Comparison of ENCODE assay signal across 10 mouse cellular contexts in genomic region chr16:19146290-19146983, GRCm38 (mm10).
DNase-seq lines count a peak whose midpoint lies in the region; ATAC-seq and TF ChIP-seq lines count a peak whose summit lies in the region.
"Had no signal": no experiment of that assay in that cellular context is flagged by ENCODE, and none has a peak within 500 bp of the region (broad histone marks: within the 10 kb centered on the region; RNA-seq: fewer than 3 reads in every experiment).

No protein-coding gene starts in this region.

- H3K4me1 ChIP-seq in hindbrain, embryonic 11.5 days (replicated peaks; ENCODE audit: control insufficient read depth, insufficient read depth, low read length): no peaks in the 10 kb centered on the region
- H3K4me1 ChIP-seq in hindbrain, embryonic 13.5 days (replicated peaks): no peaks in the 10 kb centered on the region
- H3K4me1 ChIP-seq in heart, embryonic 12.5 days (replicated peaks): no peaks in the 10 kb centered on the region

- H3K27ac ChIP-seq in hindbrain, embryonic 11.5 days (ENCODE audit: low read depth, low read length): no peak overlapping the region
- H3K27ac ChIP-seq in hindbrain, embryonic 13.5 days: no peak overlapping the region
- no peak overlapping the region for H3K27ac ChIP-seq in left cerebral cortex, adult 2 months
- H3K27ac ChIP-seq in heart, embryonic 12.5 days (ENCODE audit: poor library complexity, severe bottlenecking): no peak overlapping the region

- no peak for TF ChIP-seq CTCF in left cerebral cortex, adult 2 months (IDR thresholded peaks at IDR 0.05)

- no peaks in the 10 kb centered on the region for H3K9me3 ChIP-seq in hindbrain, embryonic 11.5 days (ENCODE audit: control insufficient read depth, low read length)
- H3K9me3 ChIP-seq in hindbrain, embryonic 13.5 days: no peaks in the 10 kb centered on the region
- H3K9me3 ChIP-seq in heart, embryonic 12.5 days (replicated peaks): no peaks in the 10 kb centered on the region; the same call in 1 of the 2 replicates

- no peak overlapping the region for H3K4me2 ChIP-seq in hindbrain, embryonic 11.5 days (replicated peaks; ENCODE audit: low read depth, low read length)
- no peak overlapping the region for H3K4me2 ChIP-seq in hindbrain, embryonic 13.5 days
- H3K4me2 ChIP-seq in heart, embryonic 12.5 days: no peak overlapping the region

- peak; percentile 0 for DNase-seq in hindbrain, embryonic 11.5 days (ENCODE audit: low spot score)
- peak; percentile 4 for DNase-seq in thymus, postnatal 14 days
- no peak for DNase-seq in thymus, postnatal 10 days (ENCODE audit: low spot score in 2 of 2)
- DNase-seq in induced T-regulatory cell, adult 2 months (ENCODE audit: low read depth): peak; percentile 7
- DNase-seq in left cerebral cortex, adult 2 months (ENCODE audit: extremely low spot score in 1 of 2, low spot score in 2 of 2): no peak
- no peak for DNase-seq in heart, postnatal 25 days (ENCODE audit: low spot score)
- DNase-seq: cerebellum, adult 2 months; heart, adult 11 months had no signal

- no peak for ATAC-seq in hindbrain, embryonic 11.5 days (ENCODE audit: low FRiP score)
- ATAC-seq in hindbrain, embryonic 13.5 days (ENCODE audit: low FRiP score): no peak
- ATAC-seq in heart, embryonic 12.5 days (ENCODE audit: insufficient number of reproducible peaks, low FRiP score): no peak

- H3K27me3 ChIP-seq in hindbrain, embryonic 11.5 days (ENCODE audit: control insufficient read depth, insufficient read depth, low read length): no peaks in the 10 kb centered on the region
- H3K27me3 ChIP-seq in hindbrain, embryonic 13.5 days: no peaks in the 10 kb centered on the region
- no peaks in the 10 kb centered on the region for H3K27me3 ChIP-seq in heart, embryonic 12.5 days (replicated peaks)

- no peak overlapping the region for H3K9ac ChIP-seq in hindbrain, embryonic 11.5 days (ENCODE audit: low read depth, low read length)
- no peak overlapping the region for H3K9ac ChIP-seq in hindbrain, embryonic 13.5 days
- H3K9ac ChIP-seq in heart, embryonic 12.5 days: no peak overlapping the region

- H3K4me3 ChIP-seq in hindbrain, embryonic 11.5 days (ENCODE audit: low read depth, low read length): no peak overlapping the region
- H3K4me3 ChIP-seq in hindbrain, embryonic 13.5 days: no peak overlapping the region
- H3K4me3 ChIP-seq in left cerebral cortex, adult 2 months: no peak overlapping the region
- no peak overlapping the region for H3K4me3 ChIP-seq in heart, embryonic 12.5 days

- intact Hi-C loops in left cerebral cortex, adult 2 months (cut with DNase I): no loop called here
- intact Hi-C loops in heart, postnatal 25 days (cut with DNase I): no loop called here

- H3K36me3 ChIP-seq in hindbrain, embryonic 11.5 days (ENCODE audit: control insufficient read depth, insufficient read depth, low read length): no peaks in the 10 kb centered on the region
- no peaks in the 10 kb centered on the region for H3K36me3 ChIP-seq in hindbrain, embryonic 13.5 days
- no peaks in the 10 kb centered on the region for H3K36me3 ChIP-seq in heart, embryonic 12.5 days

- 75% methylated on average over 2 of the region's 2 CpGs for WGBS in hindbrain, embryonic 11.5 days
- WGBS in hindbrain, embryonic 13.5 days: 68% methylated on average over 2 of the region's 2 CpGs
- 59% methylated on average over 2 of the region's 2 CpGs for WGBS in heart, embryonic 12.5 days

Comparison
In these comparisons a context has a peak if more than half of its experiments do, and no peak if none do; other contexts are left out.
1. DNase-seq: peak in hindbrain, embryonic 11.5 days (single experiment), thymus, postnatal 14 days (single experiment) and induced T-regulatory cell, adult 2 months (single experiment); none in thymus, postnatal 10 days (0 of 2), left cerebral cortex, adult 2 months (0 of 2) and heart, postnatal 25 days (single experiment).